Mouse (Mus musculus) layer of hippocampus, adult 18-20 months (tissue): ENCODE data around the gene Cabin1. TPM values are rescaled to one million over a fixed set of nuclear protein-coding genes. Genes with fewer than 3 reads are reported as not detected.

ENCODE experiments used
- DNase-seq, 2 experiments: peaks; one replicate each; pipeline ENCODE4 v3.0.0; 2022; ENCODE audit warnings: low spot score in 2 of 2
- total RNA-seq, 2 experiments: library from RNA; stranded (reverse); gene quantifications; 2 replicates each; pipeline ENCODE4 v1.2.3; 2021

Gene Cabin1
- total RNA-seq, 2 experiments from 2014 or later = 56.4 to 66.3 TPM

DNA sequence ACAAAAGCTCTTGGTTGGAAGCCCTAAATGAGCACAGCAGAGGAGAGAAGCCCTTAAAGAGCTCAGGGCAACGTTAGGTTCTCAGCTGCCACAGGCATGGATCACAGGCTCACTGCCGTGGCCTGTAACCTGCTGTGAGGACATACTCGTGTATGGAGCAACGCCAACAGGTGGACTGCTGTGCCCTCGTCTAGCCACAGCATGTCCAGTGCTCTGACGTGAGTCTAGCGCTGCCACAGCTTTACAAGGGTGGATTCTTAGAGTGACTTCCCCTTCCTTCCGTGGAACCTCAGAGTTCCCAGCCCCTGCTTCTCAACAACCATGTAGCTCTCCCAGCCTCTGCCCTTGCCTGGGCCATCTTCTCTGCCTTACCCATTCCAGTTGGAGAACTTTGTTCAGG, 88.5 kb downstream of the Cabin1 start:
- no peak for DNase-seq

GRCm38 (mm10) chr10:75669936-75670335, 94.2 kb downstream of the Cabin1 start:
- DNase-seq = no peak

GRCm38 (mm10) chr10:75667911-75668270, 96.2 kb downstream of the Cabin1 start:
- DNase-seq = no peak

GRCm38 (mm10) chr10:75667115-75667910, 96.8 kb downstream of the Cabin1 start:
- DNase-seq = peak; percentile 60 to 77

GRCm38 (mm10) chr10:75666451-75667030, 97.6 kb downstream of the Cabin1 start:
- DNase-seq = peak; percentile 22 to 53

DNA sequence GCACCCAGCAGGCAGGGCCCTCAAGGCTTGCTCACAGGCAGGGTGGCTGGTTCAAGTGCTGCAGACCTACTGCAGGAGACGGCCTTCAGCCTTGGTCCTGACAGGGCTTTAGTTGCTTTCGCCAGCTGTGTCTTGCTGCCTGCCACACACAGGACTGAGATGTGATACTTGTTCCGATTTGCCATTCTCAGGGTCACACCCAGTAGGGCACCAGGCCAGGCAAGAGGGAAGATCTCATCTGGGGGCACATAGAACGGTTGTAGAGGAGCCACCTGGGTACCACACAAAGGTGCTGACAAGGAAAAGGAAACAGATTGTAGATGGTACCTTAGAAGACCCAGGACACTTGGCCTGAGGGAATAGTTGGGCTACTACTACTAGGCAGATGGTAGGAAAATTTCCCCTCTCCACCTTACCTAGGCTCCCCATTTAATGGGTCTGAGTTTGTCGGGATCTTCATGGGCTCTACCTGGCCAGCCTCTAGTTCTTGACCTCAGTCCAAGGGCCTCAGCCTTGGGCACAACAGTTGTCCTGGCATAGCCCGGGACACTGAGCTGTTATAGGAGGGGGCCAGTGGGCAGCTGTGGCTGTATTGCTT, 99.4 kb downstream of the Cabin1 start:
- no peak for DNase-seq

- no peak for DNase-seq
Measured at GRCm38 (mm10) chr10:75662575-75662974, 101.6 kb downstream of the Cabin1 start.

GRCm38 (mm10) chr10:75661876-75662275, 102.3 kb downstream of the Cabin1 start:
- DNase-seq = no peak

GRCm38 (mm10) chr10:75661381-75661780, 102.8 kb downstream of the Cabin1 start:
- no peak for DNase-seq

DNA sequence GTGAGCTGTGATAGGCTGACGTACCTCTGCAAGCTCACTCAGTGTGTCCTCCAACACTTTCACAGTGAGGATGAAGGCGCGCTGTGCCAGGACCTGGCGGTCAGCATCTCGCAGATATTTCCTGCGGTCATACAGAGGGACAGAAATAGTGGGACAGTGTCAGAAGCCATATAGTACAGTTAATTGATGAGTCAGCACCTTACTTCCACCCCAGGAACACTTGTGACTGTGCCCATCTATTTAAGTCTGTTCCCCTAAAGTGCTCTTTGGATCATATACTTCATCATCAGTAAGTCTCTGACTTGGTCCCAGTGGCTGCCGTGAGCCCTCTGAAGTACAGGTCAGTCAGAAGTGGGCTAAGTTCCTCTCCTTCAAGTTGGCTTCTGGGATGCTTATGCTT, 106.4 kb downstream of the Cabin1 start:
- no peak for DNase-seq

DNA sequence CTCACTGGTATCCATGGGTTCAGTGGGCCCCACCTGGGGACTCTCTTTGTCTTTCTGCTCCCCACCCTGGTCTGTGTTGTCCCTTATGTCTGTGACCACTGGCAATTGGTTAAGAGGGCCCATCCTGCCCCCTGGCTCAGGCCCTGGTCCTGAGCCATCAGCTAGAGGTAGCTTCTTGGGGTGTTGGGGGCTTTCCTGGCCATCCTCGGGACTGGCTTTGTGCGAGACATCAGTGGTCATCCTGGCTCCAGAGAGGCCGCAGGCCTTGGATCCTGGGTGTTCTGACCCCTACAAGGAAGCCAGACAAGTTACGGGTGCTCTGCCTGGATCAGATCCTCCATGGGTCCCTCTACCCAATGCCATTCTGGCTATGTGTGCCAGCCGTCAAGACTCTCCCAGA, 107.0 kb downstream of the Cabin1 start:
- DNase-seq = no peak

- no peak for DNase-seq
Measured at GRCm38 (mm10) chr10:75654053-75654452, 110.1 kb downstream of the Cabin1 start.

DNA sequence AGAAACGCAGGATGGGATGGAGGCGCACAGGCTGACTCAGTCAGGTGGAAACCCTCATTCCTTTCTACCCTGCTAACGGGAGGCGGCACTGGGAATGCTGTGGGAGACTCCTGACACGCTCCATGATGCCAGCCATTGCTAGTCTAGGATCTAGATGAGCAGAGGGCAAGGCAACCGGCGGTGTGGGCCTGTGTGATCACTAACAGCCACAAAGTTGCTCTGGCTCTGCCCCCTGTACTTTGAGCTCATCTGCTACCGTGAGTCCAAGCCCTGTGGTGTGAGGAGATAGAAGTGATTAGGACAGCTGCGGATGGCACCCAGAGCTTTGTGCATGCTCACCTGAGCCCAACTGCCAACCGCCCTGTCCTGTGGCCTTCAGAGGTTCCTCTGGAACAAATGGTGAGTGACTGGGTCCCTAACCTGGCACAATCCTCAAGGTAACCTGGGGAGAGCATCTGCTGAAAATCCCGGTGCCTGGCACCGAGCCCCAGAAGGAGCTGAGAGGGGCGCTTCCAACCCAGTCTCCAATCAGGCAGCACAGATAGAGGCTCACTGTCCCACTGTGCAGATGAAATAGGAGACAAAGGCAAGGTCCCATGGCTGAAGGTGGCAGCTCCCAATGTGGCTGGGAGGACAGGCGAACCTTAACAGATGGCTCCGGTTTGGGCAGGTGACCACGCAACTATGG, 112.6 kb downstream of the Cabin1 start:
- no peak for DNase-seq

DNA sequence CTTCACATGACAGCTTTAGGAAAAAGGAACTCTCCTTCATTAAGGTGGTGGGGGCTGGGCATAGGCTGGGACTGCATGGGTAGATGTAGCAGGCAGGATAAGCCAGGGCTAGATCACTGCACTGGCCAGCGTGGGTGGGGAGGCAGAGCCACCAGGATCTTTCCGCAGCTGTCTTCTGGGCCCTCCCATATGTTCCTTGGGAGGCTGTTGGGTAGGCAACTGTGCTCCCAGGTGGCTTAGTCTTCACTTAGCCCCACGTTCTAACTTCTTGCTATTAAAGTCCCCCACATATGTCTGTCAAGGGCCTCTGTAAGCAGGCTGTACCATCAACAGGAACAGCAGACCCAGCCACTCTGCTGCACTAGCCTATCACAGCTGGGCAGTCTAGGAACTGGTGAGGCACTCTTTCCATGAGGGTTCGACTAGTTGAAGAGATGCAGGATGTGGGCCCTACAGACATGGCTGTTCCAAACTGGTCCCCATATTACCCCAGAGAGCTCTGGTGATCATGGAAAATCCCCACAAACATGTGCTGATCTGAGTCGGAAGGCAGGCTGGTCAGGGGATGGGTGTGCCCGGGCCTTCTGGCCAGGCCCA, 113.7 kb downstream of the Cabin1 start:
- peak in 1 of 2 experiments; percentile 33 for DNase-seq

GRCm38 (mm10) chr10:75649406-75649995, 114.6 kb downstream of the Cabin1 start:
- DNase-seq = no peak

DNA sequence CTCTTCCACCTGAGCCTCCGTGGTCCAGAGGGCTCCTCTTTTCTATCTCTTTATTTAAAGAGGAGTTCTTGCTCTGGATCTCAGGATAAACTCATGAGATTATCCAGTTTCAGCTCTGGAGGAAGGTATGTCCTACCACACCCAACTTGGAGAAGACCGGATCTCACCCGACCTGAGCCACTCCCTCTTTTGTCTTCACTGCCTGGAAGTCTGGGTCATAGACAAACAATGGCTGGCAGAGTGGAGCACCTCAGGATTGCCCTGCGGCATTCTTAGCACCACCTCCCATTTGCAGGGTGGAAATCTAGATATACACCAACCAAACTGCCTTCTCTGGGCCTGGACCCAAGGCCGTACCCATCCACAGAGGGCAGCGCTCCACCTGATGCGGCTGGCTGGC, 115.1 kb downstream of the Cabin1 start:
- DNase-seq = no peak

- no peak for DNase-seq
Measured at GRCm38 (mm10) chr10:75648091-75648490, 116.0 kb downstream of the Cabin1 start.

DNA sequence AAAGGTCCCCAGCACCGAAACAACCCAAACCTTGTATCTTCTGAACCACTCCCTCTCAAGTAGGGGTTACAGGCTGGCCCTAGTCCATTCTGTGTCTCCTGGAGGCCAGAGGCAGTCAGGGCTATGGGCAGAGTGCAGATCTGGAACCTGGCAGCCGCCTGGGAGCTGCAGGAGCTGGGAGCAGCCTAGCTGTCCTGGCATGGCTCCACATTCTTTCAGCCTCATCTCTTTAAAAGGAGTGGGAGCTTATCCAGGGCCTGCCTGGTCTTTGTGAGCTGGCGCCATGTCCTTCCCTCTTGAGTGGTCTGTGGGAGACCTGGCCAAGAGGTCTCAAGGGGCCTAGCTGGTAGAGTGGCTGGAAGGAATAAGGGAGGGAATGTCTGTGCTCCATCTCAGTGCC, 116.8 kb downstream of the Cabin1 start:
- DNase-seq = peak; percentile 28 to 47

DNA sequence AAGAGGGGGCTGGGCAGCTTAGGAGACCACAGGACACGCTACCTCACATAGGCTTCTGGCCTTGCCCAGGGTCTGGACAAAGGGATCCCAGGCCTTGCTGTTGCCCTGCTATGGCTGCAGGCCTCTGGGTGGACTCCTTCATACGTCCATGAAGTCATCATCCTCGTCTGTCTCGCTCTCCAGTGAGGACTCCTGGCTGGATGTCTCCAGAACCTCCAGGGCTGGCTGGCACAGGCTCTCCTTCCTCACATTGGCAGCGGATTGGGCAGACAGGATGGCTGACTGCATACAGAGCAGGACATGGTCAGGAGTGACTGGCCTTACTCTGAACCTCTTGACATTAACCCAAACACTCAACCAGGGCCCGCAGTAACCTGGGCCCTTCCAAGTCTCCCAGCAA, 117.7 kb downstream of the Cabin1 start:
- DNase-seq = no peak

DNA sequence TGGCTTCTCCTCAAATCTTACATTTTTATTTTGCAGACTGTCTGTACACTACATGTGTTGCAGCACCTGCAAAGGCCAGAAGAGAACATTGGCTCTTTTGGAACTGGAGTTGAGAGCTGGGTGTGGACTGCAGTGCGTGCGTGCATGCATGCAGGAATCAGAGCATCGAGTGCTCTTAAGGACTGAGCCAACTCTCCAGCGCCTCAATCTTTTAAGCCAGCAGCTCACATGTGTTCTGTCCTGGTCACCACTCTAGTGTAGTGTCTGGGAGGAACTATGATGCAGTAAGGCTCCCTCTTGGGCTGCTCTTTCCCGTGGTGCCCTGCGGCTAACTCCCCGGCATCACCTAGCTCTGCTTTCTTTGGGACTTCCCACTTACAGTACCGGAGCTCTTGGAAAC, 118.5 kb downstream of the Cabin1 start:
- DNase-seq = no peak

GRCm38 (mm10) chr10:75643741-75644343, 120.3 kb downstream of the Cabin1 start, which contains the start of gene Susd2:
Gene Susd2, minus strand, starts transcription at chr10:75644008.
- no peak for DNase-seq
